Mouse (Mus musculus): Measurements from ENCODE around the gene Stard13. TPM values are rescaled to one million over a fixed set of nuclear protein-coding genes. Genes with fewer than 3 reads are reported as not detected.
A peak's percentile ranks its signal among the peaks of the same experiment; 100 is the strongest.

The Stard13 gene
- polyA plus RNA-seq, 1 experiment from 2014 or later: 19.1 TPM

DNA sequence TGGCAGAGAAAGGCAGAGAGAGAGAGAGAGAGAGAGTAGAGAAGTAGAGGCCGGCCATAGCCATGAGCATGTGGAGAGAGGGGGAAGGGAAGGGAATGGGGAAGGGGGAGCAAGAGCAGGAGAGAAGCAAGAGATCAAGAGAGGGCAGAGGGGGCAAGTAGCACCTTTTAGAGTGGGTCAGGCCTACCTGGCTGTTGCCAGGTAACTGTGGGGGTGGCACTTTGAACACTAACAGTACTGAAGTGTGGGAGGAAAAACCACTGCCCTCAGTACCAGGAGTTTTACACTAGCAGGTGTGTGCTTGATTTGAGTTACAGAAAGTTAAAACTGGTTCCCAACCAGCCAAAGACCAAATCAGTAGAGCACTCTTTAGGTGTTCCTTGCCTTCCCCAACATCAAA is 78.4 kb downstream of the Stard13 start:
- Histone ChIP-seq H3K9me3 (ENCODE audit: low read length) (no peaks in the 10 kb centered on the region), H3K27me3 (replicated peaks; ENCODE audit: insufficient read depth, low read length) (no peaks in the 10 kb centered on the region), H3K9ac (replicated peaks; ENCODE audit: low read depth) (no peak overlapping the region), H3K4me3 (ENCODE audit: low read depth, low read length) (no peak overlapping the region), H3K4me2 (replicated peaks; ENCODE audit: low read depth, low read length) (no peak overlapping the region), H3K27ac (ENCODE audit: low read length) (peak overlapping the region; percentile 88), H3K36me3 (ENCODE audit: insufficient read depth, low read length) (no peaks in the 10 kb centered on the region), H3K4me1 (ENCODE audit: insufficient read depth, low read depth, low read length) (peaks cover 13% of the 10 kb centered on the region; the same call in 1 of the 2 replicates)
- DNase-seq (ENCODE audit: low spot score) (peak; percentile 61), ATAC-seq (peak; percentile 46)
- TF ChIP-seq EP300 (IDR thresholded peaks at IDR 0.05): no peak
- TF ChIP-seq CTCF (IDR thresholded peaks at IDR 0.05): no peak
- 36% methylated on average over 1 of the region's 1 CpGs for WGBS

- TF ChIP-seq EP300 (IDR thresholded peaks at IDR 0.05): peak; percentile 99
- peak; percentile 29 for TF ChIP-seq CTCF (IDR thresholded peaks at IDR 0.05)
- Histone ChIP-seq H3K4me3 (ENCODE audit: low read depth, low read length) (no peak overlapping the region), H3K27me3 (replicated peaks; ENCODE audit: insufficient read depth, low read length) (no peaks in the 10 kb centered on the region), H3K4me2 (replicated peaks; ENCODE audit: low read depth, low read length) (no peak overlapping the region), H3K27ac (ENCODE audit: low read length) (peak overlapping the region; percentile 88), H3K9me3 (ENCODE audit: low read length) (no peaks in the 10 kb centered on the region), H3K4me1 (ENCODE audit: insufficient read depth, low read depth, low read length) (peaks cover 13% of the 10 kb centered on the region; the same call in 1 of the 2 replicates), H3K9ac (replicated peaks; ENCODE audit: low read depth) (no peak overlapping the region), H3K36me3 (ENCODE audit: insufficient read depth, low read length) (no peaks in the 10 kb centered on the region)
- WGBS: 15% methylated on average over 3 of the region's 3 CpGs
- peak; percentile 94 for DNase-seq (ENCODE audit: low spot score)
- peak; percentile 95 for ATAC-seq
These were observed 78.9 kb downstream of the Stard13 start for GRCm38 (mm10) chr5:151154780-151155179.

- Histone ChIP-seq H3K4me2 (replicated peaks; ENCODE audit: low read depth, low read length) (no peak overlapping the region), H3K27ac (ENCODE audit: low read length) (peak overlapping the region; percentile 16), H3K4me1 (ENCODE audit: insufficient read depth, low read depth, low read length) (peaks cover 13% of the 10 kb centered on the region; the same call in 1 of the 2 replicates), H3K9me3 (ENCODE audit: low read length) (no peaks in the 10 kb centered on the region), H3K36me3 (ENCODE audit: insufficient read depth, low read length) (no peaks in the 10 kb centered on the region), H3K9ac (replicated peaks; ENCODE audit: low read depth) (no peak overlapping the region), H3K27me3 (replicated peaks; ENCODE audit: insufficient read depth, low read length) (no peaks in the 10 kb centered on the region), H3K4me3 (ENCODE audit: low read depth, low read length) (no peak overlapping the region)
- ATAC-seq: no peak
- no peak for DNase-seq (ENCODE audit: low spot score)
- TF ChIP-seq CTCF (IDR thresholded peaks at IDR 0.05): no peak
- TF ChIP-seq EP300 (IDR thresholded peaks at IDR 0.05): no peak
- WGBS: 70% methylated on average over 4 of the region's 4 CpGs
These were observed 79.6 kb downstream of the Stard13 start for GRCm38 (mm10) chr5:151154030-151154429.

- DNase-seq (ENCODE audit: low spot score): peak; percentile 69
- no peak overlapping the region for H3K4me2 ChIP-seq (replicated peaks; ENCODE audit: low read depth, low read length)
- H3K4me3 ChIP-seq (ENCODE audit: low read depth, low read length): no peak overlapping the region
- no peaks in the 10 kb centered on the region for H3K9me3 ChIP-seq (ENCODE audit: low read length)
- H3K4me1 ChIP-seq (ENCODE audit: insufficient read depth, low read depth, low read length): peaks cover 13% of the 10 kb centered on the region; the same call in 1 of the 2 replicates
- no peaks in the 10 kb centered on the region for H3K36me3 ChIP-seq (ENCODE audit: insufficient read depth, low read length)
- H3K9ac ChIP-seq (replicated peaks; ENCODE audit: low read depth): no peak overlapping the region
- H3K27me3 ChIP-seq (replicated peaks; ENCODE audit: insufficient read depth, low read length): no peaks in the 10 kb centered on the region
- 63% methylated on average over 9 of the region's 9 CpGs for WGBS
- ATAC-seq: no peak
- no peak overlapping the region; the same call in 1 of the 2 replicates for H3K27ac ChIP-seq (ENCODE audit: low read length)
- TF ChIP-seq EP300 (IDR thresholded peaks at IDR 0.05) (no peak), CTCF (IDR thresholded peaks at IDR 0.05) (peak; percentile 48)
These were observed 82.1 kb downstream of the Stard13 start for GRCm38 (mm10) chr5:151151549-151151948.

DNA sequence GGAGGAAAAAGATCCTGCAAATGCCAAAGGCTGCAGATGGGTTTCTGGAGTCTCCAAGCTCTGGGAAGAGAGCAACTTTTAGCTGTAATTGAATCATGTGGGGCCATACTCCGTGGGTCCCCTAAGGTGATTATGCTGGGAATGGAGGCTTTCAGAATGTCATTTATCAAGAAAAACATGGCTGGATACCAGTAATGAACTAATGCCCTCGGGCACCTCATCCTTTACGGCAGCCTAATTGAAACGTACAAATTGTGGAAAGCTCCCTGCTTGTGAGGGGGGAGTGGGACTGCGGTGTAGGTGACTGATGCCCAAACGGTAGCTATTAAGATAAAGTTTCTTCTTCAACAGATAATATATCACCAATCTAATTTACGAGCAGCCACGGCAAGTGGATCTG is 84.1 kb downstream of the Stard13 start:
- H3K9ac ChIP-seq (replicated peaks; ENCODE audit: low read depth): no peak overlapping the region
- H3K27ac ChIP-seq (ENCODE audit: low read length): no peak overlapping the region
- H3K27me3 ChIP-seq (replicated peaks; ENCODE audit: insufficient read depth, low read length): no peaks in the 10 kb centered on the region
- TF ChIP-seq CTCF (IDR thresholded peaks at IDR 0.05): no peak
- TF ChIP-seq EP300 (IDR thresholded peaks at IDR 0.05): no peak
- no peaks in the 10 kb centered on the region for H3K36me3 ChIP-seq (ENCODE audit: insufficient read depth, low read length)
- H3K4me2 ChIP-seq (replicated peaks; ENCODE audit: low read depth, low read length): no peak overlapping the region
- DNase-seq (ENCODE audit: low spot score): no peak
- peaks cover under 1% of the 10 kb centered on the region; the same call in 1 of the 2 replicates for H3K4me1 ChIP-seq (ENCODE audit: insufficient read depth, low read depth, low read length)
- ATAC-seq: no peak
- 56% methylated on average over 8 of the region's 8 CpGs for WGBS
- H3K9me3 ChIP-seq (ENCODE audit: low read length): no peaks in the 10 kb centered on the region
- no peak overlapping the region for H3K4me3 ChIP-seq (ENCODE audit: low read depth, low read length)

- H3K4me3 ChIP-seq (ENCODE audit: low read depth, low read length): no peak overlapping the region
- no peak for DNase-seq (ENCODE audit: low spot score)
- TF ChIP-seq CTCF (IDR thresholded peaks at IDR 0.05): no peak
- TF ChIP-seq EP300 (IDR thresholded peaks at IDR 0.05): no peak
- H3K36me3 ChIP-seq (ENCODE audit: insufficient read depth, low read length): no peaks in the 10 kb centered on the region
- H3K9me3 ChIP-seq (ENCODE audit: low read length): no peaks in the 10 kb centered on the region
- H3K27me3 ChIP-seq (replicated peaks; ENCODE audit: insufficient read depth, low read length): no peaks in the 10 kb centered on the region
- H3K4me2 ChIP-seq (replicated peaks; ENCODE audit: low read depth, low read length): no peak overlapping the region
- no peak overlapping the region for H3K27ac ChIP-seq (ENCODE audit: low read length)
- no peak for ATAC-seq
- H3K4me1 ChIP-seq (ENCODE audit: insufficient read depth, low read depth, low read length): peaks cover 10% of the 10 kb centered on the region; the same call in 1 of the 2 replicates
- H3K9ac ChIP-seq (replicated peaks; ENCODE audit: low read depth): no peak overlapping the region
- WGBS: 83% methylated on average over 4 of the region's 4 CpGs
These were observed 85.6 kb downstream of the Stard13 start for GRCm38 (mm10) chr5:151148079-151148478.

- no peaks in the 10 kb centered on the region for H3K27me3 ChIP-seq (replicated peaks; ENCODE audit: insufficient read depth, low read length)
- no peaks in the 10 kb centered on the region for H3K36me3 ChIP-seq (ENCODE audit: insufficient read depth, low read length)
- H3K4me2 ChIP-seq (replicated peaks; ENCODE audit: low read depth, low read length): no peak overlapping the region
- TF ChIP-seq CTCF (IDR thresholded peaks at IDR 0.05): no peak
- no peak for TF ChIP-seq EP300 (IDR thresholded peaks at IDR 0.05)
- no peak for ATAC-seq
- peaks cover 21% of the 10 kb centered on the region for H3K4me1 ChIP-seq (ENCODE audit: insufficient read depth, low read depth, low read length)
- H3K9me3 ChIP-seq (ENCODE audit: low read length): no peaks in the 10 kb centered on the region
- peak; percentile 35 for DNase-seq (ENCODE audit: low spot score)
- H3K4me3 ChIP-seq (ENCODE audit: low read depth, low read length): no peak overlapping the region
- WGBS: 48% methylated on average over 5 of the region's 5 CpGs
- H3K9ac ChIP-seq (replicated peaks; ENCODE audit: low read depth): no peak overlapping the region
- H3K27ac ChIP-seq (ENCODE audit: low read length): no peak overlapping the region
These were observed 87.8 kb downstream of the Stard13 start for GRCm38 (mm10) chr5:151145807-151146206.
